Mouse (Mus musculus) hindbrain, embryonic 15.5 days (tissue): ENCODE measurements around the gene Ccdc144b. TPM values are rescaled to one million over a fixed set of nuclear protein-coding genes. Genes with fewer than 3 reads are reported as not detected.

Source experiments
- ATAC-seq: fragments of 200-750 bp; cut with Nextera tagmentation; 2 replicates; pipeline ENCODE4 v1.8.0; 2017; ENCODE audit warnings: low read depth, moderate number of reproducible peaks, moderate TSS enrichment; ENCODE audit not compliant: low FRiP score
- H3K27ac ChIP-seq: fragments of 300-500 bp; sonication (generic); replicated peaks from 2 replicates; pipeline ENCODE4 v1.5.1; 2015; ENCODE audit warnings: mild to moderate bottlenecking, inconsistent platforms
- H3K27me3 ChIP-seq: fragments of 300-500 bp; sonication (generic); 2 replicates; pipeline ENCODE4 v1.6.1; 2015; ENCODE audit warnings: control low read depth, inconsistent platforms
- H3K36me3 ChIP-seq: fragments of 300-500 bp; sonication (generic); 2 replicates; pipeline ENCODE4 v1.6.1; 2015; ENCODE audit warnings: control low read depth, inconsistent platforms
- H3K4me1 ChIP-seq: fragments of 300-500 bp; sonication (generic); replicated peaks from 2 replicates; pipeline ENCODE4 v1.6.1; 2015; ENCODE audit warnings: control low read depth, inconsistent platforms
- H3K4me2 ChIP-seq: fragments of 300-500 bp; sonication (generic); 2 replicates; pipeline ENCODE4 v1.6.1; 2015; ENCODE audit warnings: moderate library complexity, mild to moderate bottlenecking, inconsistent platforms
- H3K4me3 ChIP-seq: fragments of 300-500 bp; sonication (generic); 2 replicates; pipeline ENCODE4 v1.5.1; 2015; ENCODE audit warnings: mild to moderate bottlenecking, inconsistent platforms
- H3K9ac ChIP-seq: fragments of 300-500 bp; sonication (generic); 2 replicates; pipeline ENCODE4 v1.6.1; 2015; ENCODE audit warnings: inconsistent platforms
- H3K9me3 ChIP-seq: fragments of 300-500 bp; sonication (generic); 2 replicates; pipeline ENCODE4 v1.6.1; 2016; ENCODE audit warnings: control low read depth, inconsistent platforms
- WGBS: fragments of 180-500 bp; shearing (Covaris S2); methylation state at CpG from one replicate; pipeline ENCODE4 v1.1.7; 2015; 5-methylcytosine and 5-hydroxymethylcytosine counted together
- polyA plus RNA-seq: library from polyadenylated mRNA; unstranded; fragments of >200 nt; fragmentation: Nextera tagmentation; extraction: Ambion mirVana; gene quantifications from 2 replicates; pipeline ENCODE4 v1.2.1, GENCODE M21; 2015

Gene Ccdc144b
- 0.03 TPM in 1 of 2 replicates, not detected in the other for polyA plus RNA-seq

GRCm38 (mm10) chr3:36053447-36053846 is at the start of gene Ccdc144b:
TSS of gene Ccdc144b (minus strand) at chr3:36053547.
- ATAC-seq = no peak
- H3K9me3 ChIP-seq = no peaks in the 10 kb centered on the region
- 94% methylated on average over 6 of the region's 6 CpGs for WGBS

GRCm38 (mm10) chr3:36095371-36095770 is 42.0 kb upstream of the Ccdc144b start:
- no peaks in the 10 kb centered on the region for H3K4me1 ChIP-seq
- no peak overlapping the region for H3K27ac ChIP-seq
- no peaks in the 10 kb centered on the region for H3K9me3 ChIP-seq
- no peak overlapping the region for H3K4me2 ChIP-seq
- no peak overlapping the region for H3K9ac ChIP-seq
- no peak for ATAC-seq
- no peak overlapping the region for H3K4me3 ChIP-seq
- WGBS = 86% methylated on average over 2 of the region's 2 CpGs
- H3K36me3 ChIP-seq = peaks cover 14% of the 10 kb centered on the region
- no peaks in the 10 kb centered on the region for H3K27me3 ChIP-seq

More at GRCm38 (mm10) chr3:36053447-36053846, at the start of gene Ccdc144b:
- Histone ChIP-seq H3K4me2 (no peak within 1 kb of the TSS), H3K4me1 (no peaks in the 10 kb centered on the region), H3K4me3 (no peak within 1 kb of the TSS), H3K27me3 (no peaks in the 10 kb centered on the region), H3K27ac (no peak within 1 kb of the TSS), H3K9ac (no peak within 1 kb of the TSS), H3K36me3 (no peaks in the 10 kb centered on the region)

GRCm38 (mm10) chr3:36087591-36087990 is 34.2 kb upstream of the Ccdc144b start:
- Histone ChIP-seq H3K9me3 (no peaks in the 10 kb centered on the region), H3K27ac (no peak overlapping the region), H3K4me1 (no peaks in the 10 kb centered on the region), H3K36me3 (peaks cover 67% of the 10 kb centered on the region), H3K4me3 (no peak overlapping the region), H3K9ac (no peak overlapping the region), H3K27me3 (no peaks in the 10 kb centered on the region), H3K4me2 (no peak overlapping the region)
- WGBS = 95% methylated on average over 9 of the region's 9 CpGs
- ATAC-seq = no peak

GRCm38 (mm10) chr3:36085394-36085793 is 32.0 kb upstream of the Ccdc144b start:
- no peak for ATAC-seq
- Histone ChIP-seq H3K4me2 (no peak overlapping the region), H3K4me3 (no peak overlapping the region), H3K9me3 (no peaks in the 10 kb centered on the region), H3K9ac (no peak overlapping the region), H3K27me3 (no peaks in the 10 kb centered on the region), H3K36me3 (peaks cover 74% of the 10 kb centered on the region), H3K27ac (no peak overlapping the region), H3K4me1 (no peaks in the 10 kb centered on the region)
- WGBS = 97% methylated on average over 5 of the region's 5 CpGs

GRCm38 (mm10) chr3:36083381-36083780 is 30.0 kb upstream of the Ccdc144b start:
- Histone ChIP-seq H3K4me2 (no peak overlapping the region), H3K4me1 (no peaks in the 10 kb centered on the region), H3K9ac (no peak overlapping the region), H3K9me3 (no peaks in the 10 kb centered on the region), H3K36me3 (peaks cover 78% of the 10 kb centered on the region), H3K27ac (no peak overlapping the region), H3K27me3 (no peaks in the 10 kb centered on the region), H3K4me3 (no peak overlapping the region)
- ATAC-seq = no peak
- WGBS = 97% methylated on average over 7 of the region's 7 CpGs

- no peak overlapping the region for H3K4me3 ChIP-seq
- no peak for ATAC-seq
- no peak overlapping the region for H3K4me2 ChIP-seq
- H3K9me3 ChIP-seq = no peaks in the 10 kb centered on the region
- no peak overlapping the region for H3K27ac ChIP-seq
- H3K27me3 ChIP-seq = no peaks in the 10 kb centered on the region
- WGBS = 95% methylated on average over 4 of the region's 4 CpGs
- H3K36me3 ChIP-seq = peaks cover 78% of the 10 kb centered on the region
- H3K9ac ChIP-seq = no peak overlapping the region
- H3K4me1 ChIP-seq = no peaks in the 10 kb centered on the region
These were observed 29.5 kb upstream of the Ccdc144b start for GRCm38 (mm10) chr3:36082843-36083242.

GRCm38 (mm10) chr3:36080741-36081140 is 27.4 kb upstream of the Ccdc144b start:
- Histone ChIP-seq H3K4me1 (no peaks in the 10 kb centered on the region), H3K27me3 (no peaks in the 10 kb centered on the region), H3K4me2 (no peak overlapping the region), H3K4me3 (no peak overlapping the region), H3K27ac (no peak overlapping the region), H3K9me3 (no peaks in the 10 kb centered on the region), H3K36me3 (peaks cover 89% of the 10 kb centered on the region), H3K9ac (no peak overlapping the region)
- ATAC-seq = no peak
- 98% methylated on average over 5 of the region's 5 CpGs for WGBS

- Histone ChIP-seq H3K36me3 (peaks cover 89% of the 10 kb centered on the region), H3K4me3 (no peak overlapping the region), H3K4me1 (no peaks in the 10 kb centered on the region), H3K9ac (no peak overlapping the region), H3K27ac (no peak overlapping the region), H3K27me3 (no peaks in the 10 kb centered on the region), H3K9me3 (no peaks in the 10 kb centered on the region), H3K4me2 (no peak overlapping the region)
- ATAC-seq = no peak
- 89% methylated on average over 5 of the region's 5 CpGs for WGBS
These were observed 26.5 kb upstream of the Ccdc144b start for GRCm38 (mm10) chr3:36079886-36080285.

GRCm38 (mm10) chr3:36077386-36077785 is 24.0 kb upstream of the Ccdc144b start:
- no peaks in the 10 kb centered on the region for H3K27me3 ChIP-seq
- H3K9me3 ChIP-seq = no peaks in the 10 kb centered on the region
- no peak overlapping the region for H3K4me2 ChIP-seq
- WGBS = 97% methylated on average over 3 of the region's 3 CpGs
- no peak overlapping the region for H3K4me3 ChIP-seq
- ATAC-seq = no peak
- no peaks in the 10 kb centered on the region for H3K4me1 ChIP-seq
- H3K9ac ChIP-seq = no peak overlapping the region
- H3K36me3 ChIP-seq = peaks cover 86% of the 10 kb centered on the region
- H3K27ac ChIP-seq = no peak overlapping the region

- Histone ChIP-seq H3K4me2 (no peak overlapping the region), H3K27me3 (no peaks in the 10 kb centered on the region), H3K27ac (no peak overlapping the region), H3K4me1 (no peaks in the 10 kb centered on the region), H3K9ac (no peak overlapping the region), H3K36me3 (peaks cover 68% of the 10 kb centered on the region), H3K4me3 (no peak overlapping the region), H3K9me3 (no peaks in the 10 kb centered on the region)
- ATAC-seq = no peak
- 94% methylated on average over 6 of the region's 6 CpGs for WGBS
These were observed 22.1 kb upstream of the Ccdc144b start for GRCm38 (mm10) chr3:36075466-36075865.

- H3K27ac ChIP-seq = no peak overlapping the region
- H3K4me1 ChIP-seq = no peaks in the 10 kb centered on the region
- H3K36me3 ChIP-seq = peaks cover 62% of the 10 kb centered on the region
- H3K9me3 ChIP-seq = no peaks in the 10 kb centered on the region
- no peak overlapping the region for H3K9ac ChIP-seq
- ATAC-seq = no peak
- no peak overlapping the region for H3K4me2 ChIP-seq
- 96% methylated on average over 6 of the region's 6 CpGs for WGBS
- H3K4me3 ChIP-seq = no peak overlapping the region
- H3K27me3 ChIP-seq = no peaks in the 10 kb centered on the region
These were observed 20.9 kb upstream of the Ccdc144b start for GRCm38 (mm10) chr3:36074231-36074630.

- peaks cover 30% of the 10 kb centered on the region for H3K36me3 ChIP-seq
- H3K4me1 ChIP-seq = peaks cover 21% of the 10 kb centered on the region
- 90% methylated on average over 5 of the region's 5 CpGs for WGBS
- no peak for ATAC-seq
- H3K4me3 ChIP-seq = no peak overlapping the region
- H3K9ac ChIP-seq = no peak overlapping the region
- no peaks in the 10 kb centered on the region for H3K27me3 ChIP-seq
- no peak overlapping the region for H3K4me2 ChIP-seq
- no peaks in the 10 kb centered on the region for H3K9me3 ChIP-seq
- H3K27ac ChIP-seq = no peak overlapping the region
These were observed 17.7 kb upstream of the Ccdc144b start for GRCm38 (mm10) chr3:36071047-36071446.

GRCm38 (mm10) chr3:36070436-36070835 is 17.1 kb upstream of the Ccdc144b start:
- ATAC-seq = no peak
- no peak overlapping the region for H3K4me2 ChIP-seq
- H3K27ac ChIP-seq = no peak overlapping the region
- no peaks in the 10 kb centered on the region for H3K9me3 ChIP-seq
- peaks cover 22% of the 10 kb centered on the region for H3K4me1 ChIP-seq
- H3K4me3 ChIP-seq = no peak overlapping the region
- WGBS = 93% methylated on average over 4 of the region's 4 CpGs
- no peaks in the 10 kb centered on the region for H3K27me3 ChIP-seq
- peaks cover 25% of the 10 kb centered on the region for H3K36me3 ChIP-seq
- H3K9ac ChIP-seq = no peak overlapping the region
